Mouse (Mus musculus): ENCODE data around the gene Klf4. TPM values are rescaled to one million over a fixed set of nuclear protein-coding genes. Genes with fewer than 3 reads are reported as not detected.

Gene Klf4
- total RNA-seq (2021), result 10 to 100 TPM; 12.8 to 13.5 TPM
- long read RNA-seq, experiment 1, partial matches to known transcripts, result 0 of 6 reads
- long read RNA-seq, experiment 1, other reads (novel, unspliced or antisense), result 5 of 6 reads
- long read RNA-seq, experiment 2, partial matches to known transcripts, result 3 of 13 reads
- long read RNA-seq, experiment 2, other reads (novel, unspliced or antisense), result 8 of 13 reads

DNA sequence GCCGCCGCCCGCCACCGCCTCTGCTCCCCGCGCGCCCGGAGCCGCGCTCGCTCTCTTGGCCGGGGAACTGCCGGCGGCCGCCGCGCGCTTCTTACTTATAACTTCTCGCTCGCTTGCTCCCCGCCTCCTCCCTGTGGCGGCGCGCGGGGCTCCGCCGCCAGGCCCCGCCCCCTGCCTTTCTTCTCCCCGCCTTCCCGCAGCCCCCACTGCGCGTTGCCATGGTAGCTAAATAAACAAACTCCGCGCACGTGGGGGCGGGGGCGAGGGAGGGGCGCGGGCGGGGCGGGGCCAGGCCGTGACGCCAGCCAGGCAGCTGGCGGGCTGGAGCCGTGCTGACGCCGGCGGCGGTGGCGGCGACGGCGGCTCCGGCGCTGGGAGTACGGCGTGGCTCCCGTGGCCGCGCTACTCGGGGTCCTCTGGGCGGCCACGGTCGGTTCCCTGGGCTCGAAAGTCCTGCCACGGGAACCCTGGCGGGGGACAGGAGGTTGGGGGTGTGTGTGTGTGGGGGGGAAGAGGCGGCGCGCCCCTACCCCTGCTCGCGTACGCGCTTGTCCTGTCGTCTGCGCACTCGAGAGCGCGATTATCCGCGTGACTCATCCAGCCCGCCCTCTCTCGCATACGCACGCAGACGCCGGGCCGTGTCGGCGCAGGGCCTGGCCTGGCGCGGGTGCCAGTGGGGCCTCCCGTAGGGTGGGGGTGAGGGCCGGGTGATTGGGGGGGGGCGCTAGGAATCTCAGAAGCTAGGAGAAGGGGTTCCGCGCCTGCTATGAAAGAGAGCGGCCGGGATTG is at the start of gene Klf4:
Gene Klf4, minus strand, starts transcription at position 60 of the 789 bp plus-strand sequence.
- intact Hi-C loops (cut with DNase I), result loop anchor here (2.0 to 5.0 kb wide), 3 partner anchors 118 to 690 kb away; no protein-coding TSS in a partner anchor
- DNase-seq, result peak; percentile 85 to 91

DNA sequence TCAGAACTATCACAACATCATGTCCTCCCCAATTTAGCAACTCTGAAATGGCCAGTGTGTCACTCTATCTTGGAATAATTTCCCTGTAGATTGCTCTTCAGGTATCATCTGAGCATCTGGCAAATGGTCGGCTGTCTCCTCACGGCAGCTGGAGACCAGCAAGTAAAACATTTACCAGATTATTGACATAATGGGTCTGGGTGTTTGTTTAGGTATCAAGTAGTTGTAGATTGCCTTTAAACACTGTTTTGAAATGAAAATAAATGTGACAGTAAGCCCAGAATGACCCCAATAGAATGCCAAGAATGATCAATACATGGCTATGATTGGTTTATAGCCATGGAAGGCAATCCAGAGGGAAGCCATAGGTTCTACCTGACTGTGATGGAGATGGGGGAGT is 39.2 kb upstream of the Klf4 start:
- DNase-seq, result no peak
- intact Hi-C loops (cut with DNase I), result no loop called here

DNA sequence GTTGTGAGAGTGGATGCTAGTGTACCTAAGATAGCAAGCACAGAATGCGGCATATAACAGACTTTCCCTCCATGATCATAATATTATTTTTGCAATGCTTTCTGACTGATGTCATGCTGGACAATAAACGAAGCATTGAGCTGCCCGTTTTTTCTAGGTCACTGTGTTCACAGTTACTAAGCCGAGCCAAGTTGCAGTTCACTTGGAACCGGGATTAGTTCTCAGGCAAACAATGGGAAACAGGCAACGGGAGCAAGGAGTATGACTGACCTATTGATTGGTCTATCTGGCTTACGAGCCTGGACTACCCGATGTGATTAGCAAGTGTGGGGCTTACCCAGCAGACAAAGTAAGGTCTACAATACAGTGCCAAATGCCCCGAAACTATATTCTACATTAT is 35.7 kb upstream of the Klf4 start:
- no peak for DNase-seq
- intact Hi-C loops (cut with DNase I), result no loop called here

DNA sequence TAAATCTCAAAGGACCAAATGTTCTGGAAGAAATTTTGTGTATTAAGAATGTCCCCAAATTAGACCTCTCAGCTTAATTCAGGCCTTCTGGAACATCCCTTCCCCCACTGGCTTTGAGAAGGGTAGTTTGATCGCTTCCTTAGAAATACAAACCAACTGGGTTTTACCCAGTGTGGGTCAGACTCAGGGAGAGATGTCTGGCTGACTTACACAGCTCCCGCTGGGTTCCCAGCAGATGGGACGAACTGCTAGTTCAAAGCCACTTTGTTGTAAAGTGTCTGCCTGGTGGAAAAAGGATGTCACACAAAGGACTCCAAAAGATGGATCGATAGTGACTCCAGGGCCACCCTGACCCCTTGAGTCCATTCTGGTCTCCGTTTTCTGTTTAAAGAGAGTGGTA is 35.3 kb upstream of the Klf4 start:
- intact Hi-C loops (cut with DNase I), result no loop called here
- no peak for DNase-seq

DNA sequence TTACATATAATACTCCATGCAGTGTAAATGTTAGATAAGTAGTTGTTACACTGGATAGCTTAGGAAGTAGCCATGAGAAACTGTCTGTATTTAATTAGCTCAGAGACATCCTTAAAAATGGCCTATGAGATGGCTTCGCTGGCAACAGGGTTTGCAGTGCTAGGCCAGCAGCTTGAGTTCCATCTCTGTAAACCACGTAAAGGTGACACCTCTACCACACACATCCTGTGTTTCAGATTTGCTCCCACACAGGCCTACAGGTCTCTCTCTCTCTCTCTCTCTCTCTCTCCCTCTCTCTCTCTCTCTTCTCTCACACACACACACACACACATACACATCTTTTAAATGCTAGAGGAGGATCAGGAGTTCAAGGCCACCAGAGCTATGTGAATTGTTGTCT is 32.1 kb upstream of the Klf4 start:
- DNase-seq, result no peak
- intact Hi-C loops (cut with DNase I), result no loop called here

DNA sequence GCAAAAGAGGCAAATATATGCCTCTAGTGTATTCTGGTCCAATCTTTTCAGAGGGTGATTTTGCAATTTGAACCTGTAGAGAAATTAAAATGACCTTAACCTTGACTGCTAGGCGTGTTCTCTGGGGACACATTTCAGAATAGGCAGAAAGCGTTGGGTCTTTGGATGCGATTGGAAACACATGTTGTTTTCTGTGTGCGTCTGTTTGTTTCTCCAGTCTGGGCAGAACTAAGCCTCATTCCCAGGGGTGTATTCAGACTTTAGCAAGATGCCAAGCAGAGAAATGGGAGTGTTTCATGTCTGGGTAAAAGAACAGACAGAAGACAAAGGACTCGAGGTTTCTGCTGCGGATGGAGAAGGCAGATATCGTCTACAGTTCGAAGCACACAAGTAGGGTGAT is 30.8 kb upstream of the Klf4 start:
- intact Hi-C loops (cut with DNase I), result no loop called here
- peak in 1 of 2 experiments; percentile 30 for DNase-seq

DNA sequence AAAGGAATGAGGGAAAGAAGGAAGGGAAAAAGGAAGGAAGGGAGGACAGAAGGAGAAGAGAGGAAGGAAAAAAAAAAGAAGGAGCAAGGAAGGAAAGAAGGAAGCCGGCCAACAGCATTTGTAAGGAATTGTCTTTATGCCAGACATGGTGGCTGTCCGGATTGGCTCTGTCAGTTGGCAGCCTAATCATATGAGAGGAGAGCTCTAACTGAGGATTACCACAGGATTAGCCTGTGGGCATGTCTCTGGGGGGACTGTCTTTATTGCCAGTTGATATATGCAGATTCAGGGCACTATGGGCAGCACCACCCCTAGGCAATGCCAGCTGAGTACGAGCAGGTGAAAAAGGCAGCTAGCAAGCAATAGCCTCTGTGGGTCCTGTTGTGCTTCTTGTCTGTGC is 29.8 kb upstream of the Klf4 start:
- DNase-seq, result no peak
- intact Hi-C loops (cut with DNase I), result no loop called here

DNA sequence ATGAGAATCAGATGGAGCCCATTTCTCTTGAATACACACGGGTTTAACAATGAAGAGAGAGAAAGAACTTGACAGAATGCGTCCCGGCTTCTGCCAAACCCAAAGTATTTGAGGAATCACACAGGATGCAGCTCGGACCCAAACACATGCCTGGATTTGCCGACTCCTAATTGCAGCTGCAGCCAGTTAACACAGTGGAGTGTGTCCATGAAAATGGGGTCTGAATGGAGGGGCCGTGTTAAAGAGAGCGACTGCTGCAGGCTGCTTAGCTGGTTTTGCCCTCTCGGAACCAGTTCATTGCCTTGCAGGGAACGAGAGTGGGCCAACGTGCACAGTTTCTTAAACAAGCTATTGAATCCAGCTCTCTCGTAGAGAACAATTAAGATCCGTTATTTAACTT is 14.6 kb upstream of the Klf4 start:
- no peak for DNase-seq
- intact Hi-C loops (cut with DNase I), result no loop called here

DNA sequence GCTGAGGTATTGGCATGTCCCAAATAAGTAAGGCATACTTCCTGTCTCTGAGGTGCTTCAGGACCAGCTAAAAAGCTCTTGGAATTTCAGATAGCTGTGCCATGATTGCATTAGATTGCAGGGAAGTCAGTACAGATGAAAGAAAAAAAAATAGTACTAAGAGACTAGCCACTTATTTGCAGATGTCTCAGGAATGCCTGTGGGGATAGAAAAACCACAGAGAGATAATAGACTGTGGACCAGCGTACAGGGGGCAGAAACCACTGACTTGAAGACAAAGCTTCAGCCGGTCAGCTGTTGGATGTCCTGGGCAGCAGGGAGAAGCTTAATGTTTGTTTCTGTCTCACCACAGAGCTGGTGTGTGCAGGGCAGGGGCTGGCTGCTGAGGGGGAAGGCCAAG is 10.5 kb upstream of the Klf4 start:
- intact Hi-C loops (cut with DNase I), result no loop called here
- no peak for DNase-seq

DNA sequence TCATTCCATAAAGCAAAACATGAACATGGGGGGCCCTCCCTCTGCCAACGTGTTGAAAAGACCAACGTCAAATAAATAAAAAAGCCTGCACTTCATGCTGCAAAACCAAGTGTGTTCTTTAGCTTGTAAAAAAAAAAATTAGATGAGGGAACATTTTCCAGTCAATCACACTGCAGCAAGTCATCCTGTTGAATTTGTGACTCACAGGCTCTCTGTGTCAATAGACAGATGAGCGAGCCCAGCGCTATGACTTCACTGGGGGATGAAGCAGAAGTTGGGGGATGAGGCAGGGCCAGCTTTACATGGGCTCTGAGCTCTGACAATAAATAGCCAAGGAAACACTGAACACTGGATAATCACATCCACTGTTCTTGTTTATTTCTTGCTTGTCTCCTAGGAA is 9.4 kb upstream of the Klf4 start:
- no peak for DNase-seq
- intact Hi-C loops (cut with DNase I), result no loop called here

DNA sequence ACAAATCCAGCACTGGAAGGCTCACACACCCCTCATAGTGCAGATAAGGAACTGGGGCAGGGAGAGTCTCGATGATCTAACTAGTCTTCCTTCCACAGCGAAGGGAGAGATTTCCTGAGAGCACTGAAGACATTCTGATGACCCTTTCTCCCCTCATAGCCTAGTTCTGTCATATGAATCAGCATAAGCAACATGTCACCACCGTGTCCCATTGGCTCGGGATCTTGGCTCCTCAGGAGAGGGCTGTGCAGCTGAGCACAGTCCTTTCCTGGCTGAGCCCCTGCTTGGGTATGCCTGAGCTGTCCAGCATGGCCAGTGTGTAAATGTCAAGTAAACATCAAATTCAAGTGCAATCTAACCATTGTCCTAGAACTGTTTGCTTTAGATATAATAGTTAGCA is 9.0 kb upstream of the Klf4 start:
- no peak for DNase-seq
- intact Hi-C loops (cut with DNase I), result no loop called here

DNA sequence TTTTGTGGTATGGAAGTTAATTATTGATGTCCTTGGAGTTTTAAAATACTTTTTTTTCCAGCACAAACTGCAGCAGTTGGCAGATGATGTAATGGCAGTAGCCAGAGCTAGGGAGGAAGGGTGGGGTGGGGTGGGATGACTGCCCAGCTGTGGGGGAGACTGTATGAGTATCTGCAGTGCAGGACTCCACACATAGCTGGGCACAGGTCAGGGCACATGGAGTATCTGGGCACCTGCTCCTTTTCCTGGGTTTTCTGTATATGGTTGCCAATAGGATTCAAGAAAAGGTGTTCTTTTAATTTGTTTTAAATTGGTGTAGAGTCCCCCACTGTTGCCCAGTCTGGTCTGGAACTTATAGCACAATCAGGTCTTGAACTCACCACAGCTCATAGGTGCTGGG is 2.7 kb upstream of the Klf4 start:
- no peak for DNase-seq
- intact Hi-C loops (cut with DNase I), result no loop called here

DNA sequence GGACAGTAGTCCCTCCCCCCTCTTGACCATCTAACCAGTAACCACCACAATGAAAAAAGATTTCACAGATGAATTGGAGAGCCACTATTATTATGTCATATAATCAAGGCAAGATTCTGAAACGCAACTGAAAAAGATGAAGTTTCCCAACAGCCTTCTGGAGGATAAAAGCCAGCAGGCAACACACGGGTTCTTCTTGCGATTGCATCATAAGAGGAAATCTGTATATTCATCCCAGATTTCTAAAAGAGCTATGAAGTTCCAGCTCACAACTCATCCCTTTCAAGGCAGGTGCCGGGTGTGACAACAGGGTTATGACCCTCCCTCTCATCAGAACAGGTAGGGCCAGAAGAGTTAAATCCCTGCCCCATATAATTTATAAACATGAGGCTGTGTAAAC is 2.2 kb upstream of the Klf4 start:
- no peak for DNase-seq
- intact Hi-C loops (cut with DNase I), result loop anchor here (5.0 kb wide), 1 partner anchor 688 kb away; no protein-coding TSS in a partner anchor

DNA sequence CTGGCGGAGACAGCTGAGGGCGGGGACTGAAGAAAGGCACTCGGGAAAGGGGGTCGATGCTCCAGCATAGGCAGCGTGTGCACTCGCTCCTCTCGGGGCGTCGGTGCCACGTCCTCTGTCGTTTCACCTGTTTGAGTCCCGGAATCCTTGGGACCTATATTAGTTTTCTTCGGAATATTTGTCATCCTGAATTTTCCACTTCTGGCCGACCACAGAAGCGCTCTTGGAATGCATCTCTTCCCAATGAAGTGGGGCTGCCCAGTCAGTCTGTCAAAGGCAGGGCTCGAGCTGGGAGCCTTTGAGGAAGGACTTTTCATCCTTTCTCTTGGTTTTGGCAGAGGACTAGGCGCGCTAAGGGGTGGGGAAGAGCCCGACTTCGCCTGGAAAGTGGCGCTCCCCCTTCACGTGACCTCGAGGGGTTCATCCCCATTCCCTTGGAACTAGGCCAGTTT is 1.6 kb upstream of the Klf4 start:
- intact Hi-C loops (cut with DNase I), result loop anchor here (2.0 to 5.0 kb wide), 3 partner anchors 117 to 688 kb away; no protein-coding TSS in a partner anchor
- peak in 1 of 2 experiments; percentile 24 for DNase-seq

DNA sequence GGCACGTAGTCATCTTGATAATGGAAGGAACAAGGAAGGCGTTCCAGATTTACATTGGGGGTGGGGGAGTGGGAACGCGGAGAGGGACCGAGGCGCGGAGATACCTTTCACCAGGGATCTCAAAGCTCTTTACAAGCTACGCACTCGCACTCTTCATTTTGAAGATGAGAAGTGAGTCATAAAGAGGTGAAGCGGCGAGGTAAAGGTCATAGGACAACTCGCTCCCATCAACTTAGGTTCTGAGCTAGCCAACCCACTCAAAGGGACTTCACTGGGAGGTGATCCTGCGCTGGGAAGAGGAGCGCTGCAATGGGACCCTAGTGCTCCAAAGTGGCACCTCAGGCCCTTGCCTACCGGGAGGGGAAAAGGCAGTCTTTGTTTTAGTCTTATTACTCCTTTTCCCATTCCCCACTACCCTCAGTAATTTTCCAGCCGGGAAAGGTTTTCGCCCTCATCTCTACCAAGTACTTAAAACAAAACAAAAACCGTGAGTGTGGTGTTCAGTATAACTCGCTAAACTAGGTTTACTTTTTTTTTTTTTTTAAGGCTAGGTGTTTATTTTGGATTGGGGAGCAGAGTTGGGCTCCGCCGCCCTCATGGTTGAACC is 1.0 kb upstream of the Klf4 start:
- intact Hi-C loops (cut with DNase I), result loop anchor here (2.0 to 5.0 kb wide), 3 partner anchors 118 to 689 kb away; no protein-coding TSS in a partner anchor
- peak in 1 of 2 experiments; percentile 39 for DNase-seq

DNA sequence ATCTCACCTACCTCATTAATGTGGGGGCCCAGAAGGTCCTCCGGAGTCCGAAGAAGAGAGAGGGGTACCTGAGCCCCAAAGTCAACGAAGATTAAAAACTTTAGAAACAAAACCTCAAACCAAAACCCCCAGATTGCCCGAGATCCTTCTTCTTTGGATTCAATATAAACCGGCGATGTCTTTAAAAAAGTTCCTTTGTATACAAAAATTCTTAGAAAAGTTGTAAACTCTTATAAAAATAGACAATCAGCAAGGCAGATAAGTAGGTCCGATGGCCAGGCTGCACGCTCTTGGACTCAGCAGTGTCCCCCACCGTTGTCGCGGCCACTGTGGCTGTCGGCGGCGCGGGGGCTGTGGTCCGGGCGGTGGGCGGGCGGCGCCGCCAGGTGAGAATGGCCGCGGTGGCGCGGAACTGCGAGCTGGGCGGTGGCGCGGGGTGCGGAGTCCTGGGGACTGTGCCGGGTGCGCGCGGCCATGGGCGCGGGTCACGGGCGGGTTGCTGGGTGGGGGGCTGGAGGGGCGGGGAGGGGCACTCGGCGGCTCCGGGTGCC is 335 bp downstream of the Klf4 start:
- intact Hi-C loops (cut with DNase I), result loop anchor here (2.0 to 5.0 kb wide), 3 partner anchors 119 to 690 kb away; no protein-coding TSS in a partner anchor
- DNase-seq, result no peak

DNA sequence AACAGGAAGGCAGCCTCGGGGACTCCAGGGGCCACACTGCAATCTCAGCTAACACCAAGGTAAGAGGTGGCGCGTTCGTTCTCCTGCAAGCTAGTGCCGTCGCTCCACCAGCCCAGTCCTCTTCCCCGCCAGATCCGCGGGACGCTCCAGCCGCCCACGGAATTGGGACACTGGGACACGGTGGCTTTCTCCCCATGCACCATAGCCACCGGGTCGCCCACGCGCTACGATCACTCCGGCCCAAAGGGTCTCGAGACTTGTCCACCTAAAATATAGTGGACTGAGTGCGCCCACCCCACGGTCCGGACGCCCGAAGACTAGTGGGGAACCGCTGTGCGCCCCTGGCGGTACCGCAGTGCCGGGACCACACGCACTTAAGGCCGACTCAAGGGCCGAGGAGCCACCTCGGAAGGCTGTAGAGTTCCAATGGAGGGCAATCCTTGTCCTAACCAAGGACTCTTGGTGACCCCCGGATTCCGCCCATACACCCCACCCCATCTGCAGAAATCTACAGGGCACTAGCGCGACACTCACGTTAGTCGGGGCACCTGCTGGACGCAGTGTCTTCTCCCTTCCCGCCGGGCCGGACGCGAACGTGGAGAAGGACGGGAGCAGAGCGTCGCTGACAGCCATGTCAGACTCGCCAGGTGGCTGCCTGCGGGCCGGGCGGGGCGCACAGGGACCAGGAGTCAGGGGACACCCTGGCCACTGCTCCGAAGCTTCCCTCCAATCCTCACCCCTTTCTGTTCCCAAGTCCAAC is 990 bp downstream of the Klf4 start:
- intact Hi-C loops (cut with DNase I), result loop anchor here (5.0 kb wide), 1 partner anchor 691 kb away; no protein-coding TSS in a partner anchor

DNA sequence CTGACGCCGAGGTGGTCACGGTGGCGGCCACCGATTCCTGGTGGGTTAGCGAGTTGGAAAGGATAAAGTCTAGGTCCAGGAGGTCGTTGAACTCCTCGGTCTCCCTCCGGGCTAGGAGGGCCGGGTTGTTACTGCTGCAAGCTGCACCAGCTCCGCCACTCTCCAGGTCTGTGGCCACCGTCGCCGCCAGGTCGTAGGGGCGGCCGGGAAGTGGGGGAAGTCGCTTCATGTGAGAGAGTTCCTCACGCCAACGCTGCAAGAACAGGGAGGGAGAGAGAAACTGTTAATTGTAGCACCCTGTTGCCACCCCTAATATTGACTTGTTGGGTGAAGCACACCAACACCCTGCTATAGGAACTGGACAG is 1.6 kb downstream of the Klf4 start:
- intact Hi-C loops (cut with DNase I), result loop anchor here (5.0 kb wide), 1 partner anchor 692 kb away; no protein-coding TSS in a partner anchor
- DNase-seq, result no peak

More for the DNA sequence above, 990 bp downstream of the Klf4 start:
- DNase-seq, result peak; percentile 39 to 51

DNA sequence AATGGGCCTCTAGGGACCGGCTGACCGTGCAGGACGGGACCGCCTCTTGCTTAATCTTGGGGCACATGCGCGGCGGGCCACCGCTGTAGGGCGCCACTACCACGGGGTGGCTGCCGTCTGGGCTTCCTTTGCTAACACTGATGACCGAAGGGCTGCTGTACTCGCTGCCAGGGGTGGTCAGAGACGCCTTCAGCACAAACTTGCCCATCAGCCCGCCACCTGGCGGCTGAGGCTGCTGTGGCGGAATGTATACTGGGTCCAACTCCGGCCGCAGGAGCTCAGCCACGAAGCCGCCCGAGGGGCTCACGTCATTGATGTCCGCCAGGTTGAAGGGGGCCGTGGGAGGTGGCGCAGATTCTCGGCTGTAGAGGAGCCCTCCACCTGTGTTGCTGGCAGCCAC is 2.0 kb downstream of the Klf4 start:
- intact Hi-C loops (cut with DNase I), result loop anchor here (5.0 kb wide), 1 partner anchor 692 kb away; no protein-coding TSS in a partner anchor
- peak; percentile 66 to 77 for DNase-seq

DNA sequence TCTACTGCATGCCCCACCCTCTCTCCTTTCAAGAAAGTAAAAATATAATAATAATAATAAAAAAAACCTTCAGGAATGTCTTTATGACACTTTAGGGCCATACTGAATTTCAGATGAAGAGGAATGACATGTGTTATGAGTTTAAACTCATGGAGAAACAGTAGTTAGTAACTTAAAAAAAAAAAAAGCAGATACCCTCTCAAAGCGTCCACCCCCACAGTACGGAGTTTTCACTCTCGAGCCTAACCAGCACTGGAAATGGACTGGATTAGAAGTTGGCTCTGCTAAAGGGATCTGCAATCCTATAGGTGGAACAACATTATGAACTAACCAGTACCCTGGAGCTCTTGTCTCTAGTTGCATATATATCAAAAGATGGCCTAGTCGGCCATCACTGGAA is 3.9 kb downstream of the Klf4 start:
- no peak for DNase-seq
- intact Hi-C loops (cut with DNase I), result no loop called here
